Mouse (Mus musculus): ENCODE data around the gene Stra6l. TPM values are rescaled to one million over a fixed set of nuclear protein-coding genes. Genes with fewer than 3 reads are reported as not detected.

Gene Stra6l
- total and polyA plus RNA-seq, 3 experiments, result 0.06 TPM; not detected in 2

DNA sequence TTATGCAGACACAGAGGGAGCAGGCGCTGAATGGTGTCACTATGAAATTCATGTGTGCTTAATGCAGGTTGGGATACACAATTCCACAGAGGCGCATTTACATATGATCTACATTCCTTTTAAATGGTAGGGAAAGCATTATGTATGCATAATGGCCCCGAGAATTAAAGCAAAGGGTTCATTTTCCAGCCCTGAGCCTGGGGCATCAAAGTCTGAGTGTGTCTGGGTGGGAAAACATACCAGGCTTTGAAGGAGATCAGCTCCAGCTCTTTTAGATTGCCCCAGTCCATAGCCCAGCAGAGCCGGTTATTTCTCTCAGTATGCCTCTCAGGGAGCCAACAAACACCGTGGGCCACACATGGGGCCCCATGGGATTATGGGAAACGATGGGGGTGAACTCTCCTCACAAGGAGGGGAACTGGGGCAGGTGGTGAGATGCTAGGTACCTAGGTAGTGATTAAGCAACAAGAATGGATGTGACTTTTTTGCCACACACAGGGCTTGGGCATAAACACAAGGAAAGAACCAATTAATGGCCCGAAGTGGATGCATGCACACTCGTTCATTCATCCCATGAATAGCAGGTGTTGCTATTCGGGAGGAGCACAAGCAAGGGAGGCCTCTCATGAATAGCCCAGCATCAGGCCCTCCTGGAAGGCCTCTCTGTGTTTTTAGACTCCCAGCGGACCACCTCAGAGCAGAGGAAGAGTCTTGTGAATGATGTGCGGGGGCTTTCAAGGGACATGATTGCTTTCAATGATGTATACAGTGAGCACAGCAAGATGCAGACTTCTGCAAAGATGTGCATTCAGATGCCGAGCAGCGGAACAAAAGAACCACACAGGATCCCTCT lies 18.3 kb upstream of the Stra6l start:
- Histone ChIP-seq H3K79me2 (replicated peaks; ENCODE audit: control insufficient read depth, insufficient read depth, low read length) (no peaks in the 10 kb centered on the region), H3K36me3 (ENCODE audit: control insufficient read depth, insufficient read depth, low read length) (no peaks in the 10 kb centered on the region), H3K27me3 (ENCODE audit: control insufficient read depth, insufficient read depth, low read length) (peaks cover 4% of the 10 kb centered on the region; the same call in 1 of the 2 replicates), H3K4me3 (no peak overlapping the region), H3K9ac (ENCODE audit: low read depth, low read length) (no peak overlapping the region), H3K4me1 (ENCODE audit: control insufficient read depth, insufficient read depth, low read length) (no peaks in the 10 kb centered on the region), H3K27ac (no peak overlapping the region)
- intact Hi-C loops (cut with DNase I), result no loop called here
- TF ChIP-seq CTCF (IDR thresholded peaks at IDR 0.05) (no peak), POLR2A (IDR thresholded peaks at IDR 0.05; ENCODE audit: insufficient read depth, low read depth, low read length) (no peak), EP300 (IDR thresholded peaks at IDR 0.05; ENCODE audit: insufficient read depth, low read depth, low read length) (no peak)
- WGBS, result 69% methylated on average over 13 of the region's 13 CpGs
- no peak for DNase-seq

DNA sequence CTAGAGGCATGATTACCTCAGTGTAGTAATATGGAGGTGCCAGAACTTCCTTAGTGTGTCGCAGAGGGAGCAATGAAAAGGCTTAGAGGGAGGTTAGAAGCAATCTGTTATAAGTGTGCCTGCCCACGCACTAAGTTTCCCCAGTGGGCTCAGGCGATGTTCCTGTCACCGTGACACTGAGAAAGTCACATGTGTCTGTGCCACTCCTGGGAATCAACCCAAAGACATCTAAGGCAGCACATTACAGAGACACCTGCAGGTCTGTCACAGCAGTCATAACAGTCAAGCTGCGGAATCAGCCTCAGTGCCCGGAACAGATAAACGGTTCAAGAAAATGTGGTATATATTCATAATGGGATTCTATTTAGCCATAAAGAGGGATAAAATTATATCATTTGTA lies 16.5 kb upstream of the Stra6l start:
- no peaks in the 10 kb centered on the region; the same call in 1 of the 2 replicates for H3K27me3 ChIP-seq (ENCODE audit: control insufficient read depth, insufficient read depth, low read length)
- H3K4me3 ChIP-seq, result no peak overlapping the region
- H3K4me1 ChIP-seq (ENCODE audit: control insufficient read depth, insufficient read depth, low read length), result no peaks in the 10 kb centered on the region
- H3K79me2 ChIP-seq (replicated peaks; ENCODE audit: control insufficient read depth, insufficient read depth, low read length), result no peaks in the 10 kb centered on the region
- WGBS, result 79% methylated on average over 7 of the region's 7 CpGs
- no peak for DNase-seq
- H3K27ac ChIP-seq, result no peak overlapping the region
- TF ChIP-seq POLR2A (IDR thresholded peaks at IDR 0.05; ENCODE audit: insufficient read depth, low read depth, low read length) (no peak), CTCF (IDR thresholded peaks at IDR 0.05) (no peak), EP300 (IDR thresholded peaks at IDR 0.05; ENCODE audit: insufficient read depth, low read depth, low read length) (no peak)
- no peak overlapping the region for H3K9ac ChIP-seq (ENCODE audit: low read depth, low read length)
- intact Hi-C loops (cut with DNase I), result no loop called here
- H3K36me3 ChIP-seq (ENCODE audit: control insufficient read depth, insufficient read depth, low read length), result no peaks in the 10 kb centered on the region

DNA sequence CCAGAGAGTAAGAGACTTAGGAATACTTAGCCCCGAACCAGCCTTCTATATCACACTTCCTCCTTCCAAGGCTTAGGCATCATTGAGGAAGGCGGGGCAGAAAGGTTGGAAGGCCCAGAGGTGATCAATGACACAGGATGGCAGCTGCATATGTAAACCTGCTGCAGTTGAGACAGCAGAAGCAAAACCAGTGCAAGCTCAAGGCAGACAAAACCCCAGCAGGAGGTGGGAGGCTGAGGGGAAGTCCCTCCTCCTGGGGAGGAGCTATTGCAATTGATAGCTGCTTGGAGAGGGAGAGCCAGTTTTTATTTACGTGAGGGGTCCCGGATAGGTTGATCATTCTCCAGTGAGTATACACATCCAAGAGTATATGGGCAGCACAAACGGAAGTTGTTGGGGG lies 15.0 kb upstream of the Stra6l start:
- Histone ChIP-seq H3K27ac (no peak overlapping the region), H3K27me3 (ENCODE audit: control insufficient read depth, insufficient read depth, low read length) (no peaks in the 10 kb centered on the region; the same call in 1 of the 2 replicates), H3K36me3 (ENCODE audit: control insufficient read depth, insufficient read depth, low read length) (no peaks in the 10 kb centered on the region), H3K4me1 (ENCODE audit: control insufficient read depth, insufficient read depth, low read length) (no peaks in the 10 kb centered on the region), H3K79me2 (replicated peaks; ENCODE audit: control insufficient read depth, insufficient read depth, low read length) (no peaks in the 10 kb centered on the region), H3K9ac (ENCODE audit: low read depth, low read length) (no peak overlapping the region), H3K4me3 (no peak overlapping the region)
- WGBS, result 59% methylated on average over 5 of the region's 5 CpGs
- TF ChIP-seq POLR2A (IDR thresholded peaks at IDR 0.05; ENCODE audit: insufficient read depth, low read depth, low read length) (no peak), CTCF (IDR thresholded peaks at IDR 0.05) (no peak), EP300 (IDR thresholded peaks at IDR 0.05; ENCODE audit: insufficient read depth, low read depth, low read length) (no peak)
- no peak for DNase-seq
- intact Hi-C loops (cut with DNase I), result no loop called here

DNA sequence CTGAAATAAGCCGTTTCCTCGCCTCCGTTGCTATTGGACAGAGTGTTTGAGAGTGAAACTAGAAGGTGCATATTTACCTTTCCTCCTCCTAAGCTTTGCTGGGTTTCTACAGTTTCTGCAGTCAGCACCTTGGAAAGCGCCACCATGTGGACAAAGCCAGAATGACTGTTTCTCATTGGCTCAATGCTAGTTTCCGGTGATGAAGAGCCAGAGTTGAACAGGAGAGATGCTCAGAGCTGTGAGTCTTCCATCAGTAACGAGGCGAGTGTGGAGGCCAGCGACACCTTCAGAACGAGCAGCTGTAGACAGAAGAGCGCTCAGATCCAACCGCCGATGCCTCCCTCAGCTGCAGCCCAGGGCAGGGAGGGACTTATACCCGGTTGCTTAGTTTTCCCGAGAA lies 4.1 kb upstream of the Stra6l start:
- 42% methylated on average over 14 of the region's 14 CpGs for WGBS
- Histone ChIP-seq H3K4me3 (no peak overlapping the region), H3K9ac (ENCODE audit: low read depth, low read length) (no peak overlapping the region), H3K27me3 (ENCODE audit: control insufficient read depth, insufficient read depth, low read length) (no peaks in the 10 kb centered on the region), H3K79me2 (replicated peaks; ENCODE audit: control insufficient read depth, insufficient read depth, low read length) (no peaks in the 10 kb centered on the region), H3K27ac (no peak overlapping the region), H3K4me1 (ENCODE audit: control insufficient read depth, insufficient read depth, low read length) (no peaks in the 10 kb centered on the region), H3K36me3 (ENCODE audit: control insufficient read depth, insufficient read depth, low read length) (no peaks in the 10 kb centered on the region)
- DNase-seq, result no peak
- intact Hi-C loops (cut with DNase I), result no loop called here
- TF ChIP-seq CTCF (IDR thresholded peaks at IDR 0.05) (peak; percentile 69), EP300 (IDR thresholded peaks at IDR 0.05; ENCODE audit: insufficient read depth, low read depth, low read length) (no peak)

DNA sequence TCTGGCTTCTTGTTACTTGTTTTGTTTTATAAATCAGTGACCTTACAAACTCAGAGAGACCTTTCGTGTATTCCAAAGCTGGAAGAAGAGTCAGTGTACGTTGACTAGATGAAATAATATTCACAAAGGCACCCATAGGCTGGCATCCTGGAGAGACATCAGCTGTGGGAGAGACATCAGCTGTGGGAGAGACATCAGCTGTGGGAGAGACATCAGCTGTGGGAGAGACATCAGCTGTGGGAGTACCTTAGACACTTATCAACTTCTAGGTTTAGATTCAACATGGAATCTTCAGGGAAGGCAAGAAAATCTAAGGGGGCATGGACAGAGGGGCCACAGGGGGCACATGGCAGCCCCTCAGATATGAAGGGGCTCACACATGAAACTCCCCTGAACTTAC lies 2.2 kb upstream of the Stra6l start:
- no peak for DNase-seq
- Histone ChIP-seq H3K4me1 (ENCODE audit: control insufficient read depth, insufficient read depth, low read length) (no peaks in the 10 kb centered on the region), H3K36me3 (ENCODE audit: control insufficient read depth, insufficient read depth, low read length) (no peaks in the 10 kb centered on the region), H3K27ac (no peak overlapping the region), H3K4me3 (no peak overlapping the region), H3K79me2 (replicated peaks; ENCODE audit: control insufficient read depth, insufficient read depth, low read length) (no peaks in the 10 kb centered on the region), H3K27me3 (ENCODE audit: control insufficient read depth, insufficient read depth, low read length) (no peaks in the 10 kb centered on the region), H3K9ac (ENCODE audit: low read depth, low read length) (no peak overlapping the region)
- intact Hi-C loops (cut with DNase I), result no loop called here
- 94% methylated on average over 2 of the region's 2 CpGs for WGBS
- no peak for TF ChIP-seq CTCF (IDR thresholded peaks at IDR 0.05)
- TF ChIP-seq POLR2A (IDR thresholded peaks at IDR 0.05; ENCODE audit: insufficient read depth, low read depth, low read length), result no peak
- no peak for TF ChIP-seq EP300 (IDR thresholded peaks at IDR 0.05; ENCODE audit: insufficient read depth, low read depth, low read length)

DNA sequence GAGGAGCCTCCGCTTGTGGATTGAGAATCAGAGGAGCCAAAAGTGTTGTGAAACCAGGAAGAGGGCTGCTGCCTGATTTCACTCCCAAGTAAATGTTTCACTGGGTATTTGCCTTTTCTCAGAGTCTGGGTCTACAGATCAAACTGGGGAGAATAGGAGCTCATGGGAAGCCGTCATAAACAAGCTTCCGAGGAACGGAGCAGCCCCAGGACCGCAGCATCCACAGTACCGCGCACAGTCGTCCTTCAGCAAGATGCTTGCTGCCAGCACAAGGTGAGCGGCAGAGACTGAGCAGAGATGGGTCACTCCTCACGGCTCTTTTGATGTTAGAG lies 327 bp downstream of the Stra6l start:
- TF ChIP-seq POLR2A (IDR thresholded peaks at IDR 0.05; ENCODE audit: insufficient read depth, low read depth, low read length) (no peak), CTCF (IDR thresholded peaks at IDR 0.05) (no peak), EP300 (IDR thresholded peaks at IDR 0.05; ENCODE audit: insufficient read depth, low read depth, low read length) (no peak)
- Histone ChIP-seq H3K9ac (ENCODE audit: low read depth, low read length) (no peak overlapping the region), H3K79me2 (replicated peaks; ENCODE audit: control insufficient read depth, insufficient read depth, low read length) (no peaks in the 10 kb centered on the region), H3K36me3 (ENCODE audit: control insufficient read depth, insufficient read depth, low read length) (no peaks in the 10 kb centered on the region), H3K27me3 (ENCODE audit: control insufficient read depth, insufficient read depth, low read length) (no peaks in the 10 kb centered on the region), H3K4me3 (no peak overlapping the region), H3K27ac (no peak overlapping the region), H3K4me1 (ENCODE audit: control insufficient read depth, insufficient read depth, low read length) (no peaks in the 10 kb centered on the region)
- WGBS, result 56% methylated on average over 10 of the region's 10 CpGs
- no peak for DNase-seq
- intact Hi-C loops (cut with DNase I), result loop anchor here (2.0 kb wide), 1 partner anchor 14 kb away; no protein-coding TSS in a partner anchor

Data from heart, adult 2 months (tissue).